Mouse (Mus musculus): ENCODE data around the gene Ptgds.

Ptgds gene

GRCm38 (mm10) chr2:25450853-25451647 lies 18.8 kb downstream of the Ptgds start:
- in situ Hi-C loops (cut with MseI, MboI) = no loop called here

GRCm38 (mm10) chr2:25442682-25443081 lies 27.2 kb downstream of the Ptgds start:
- in situ Hi-C loops (cut with MseI, MboI) = no loop called here

- in situ Hi-C loops (cut with MseI, MboI) = no loop called here
Measured at GRCm38 (mm10) chr2:25441067-25441466, 28.8 kb downstream of the Ptgds start.

GRCm38 (mm10) chr2:25436286-25436820 lies 33.5 kb downstream of the Ptgds start:
- in situ Hi-C loops (cut with MseI, MboI) = no loop called here

GRCm38 (mm10) chr2:25434292-25434691 lies 35.6 kb downstream of the Ptgds start:
- in situ Hi-C loops (cut with MseI, MboI) = no loop called here

GRCm38 (mm10) chr2:25433101-25433500 lies 36.7 kb downstream of the Ptgds start:
- in situ Hi-C loops (cut with MseI, MboI) = no loop called here

- in situ Hi-C loops (cut with MseI, MboI) = no loop called here
Measured at GRCm38 (mm10) chr2:25432326-25433098, 37.3 kb downstream of the Ptgds start.

GRCm38 (mm10) chr2:25431308-25431855 lies 38.5 kb downstream of the Ptgds start:
- in situ Hi-C loops (cut with MseI, MboI) = no loop called here

GRCm38 (mm10) chr2:25430395-25431233 lies 39.2 kb downstream of the Ptgds start:
- in situ Hi-C loops (cut with MseI, MboI) = no loop called here

- in situ Hi-C loops (cut with MseI, MboI) = loop anchor here in 1 of 2 experiments (5.0 kb wide), 1 partner anchor 53 kb away; no protein-coding TSS in a partner anchor
Measured at GRCm38 (mm10) chr2:25429435-25430180, 40.2 kb downstream of the Ptgds start.

- in situ Hi-C loops (cut with MseI, MboI) = loop anchor here in 1 of 2 experiments (5.0 kb wide), 1 partner anchor 54 kb away; no protein-coding TSS in a partner anchor
Measured at GRCm38 (mm10) chr2:25428442-25429236, 41.2 kb downstream of the Ptgds start, which contains the start of gene Abca2. Abca2 (plus strand) TSS chr2:25428703.

GRCm38 (mm10) chr2:25427256-25427655 lies 42.6 kb downstream of the Ptgds start:
- in situ Hi-C loops (cut with MseI, MboI) = loop anchor here in 1 of 2 experiments (5.0 kb wide), 1 partner anchor 55 kb away; no protein-coding TSS in a partner anchor

- in situ Hi-C loops (cut with MseI, MboI) = loop anchor here in 1 of 2 experiments (5.0 kb wide), 1 partner anchor 56 kb away; no protein-coding TSS in a partner anchor
Measured at GRCm38 (mm10) chr2:25426721-25427191, 43.1 kb downstream of the Ptgds start.

- in situ Hi-C loops (cut with MseI, MboI) = loop anchor here in 1 of 2 experiments (5.0 kb wide), 1 partner anchor 57 kb away; no protein-coding TSS in a partner anchor
Measured at GRCm38 (mm10) chr2:25425481-25425880, 44.4 kb downstream of the Ptgds start.

GRCm38 (mm10) chr2:25423626-25424025 lies 46.2 kb downstream of the Ptgds start:
- in situ Hi-C loops (cut with MseI, MboI) = loop anchor here in 1 of 2 experiments (5.0 kb wide), 1 partner anchor 64 kb away; no protein-coding TSS in a partner anchor

GRCm38 (mm10) chr2:25422587-25423410 lies 47.0 kb downstream of the Ptgds start, which contains the start of gene Fut7:
Fut7 (plus strand) TSS chr2:25423267.
- in situ Hi-C loops (cut with MseI, MboI) = loop anchor here in 1 of 2 experiments (5.0 kb wide), 1 partner anchor 65 kb away; no protein-coding TSS in a partner anchor

- in situ Hi-C loops (cut with MseI, MboI) = loop anchor here in 1 of 2 experiments (5.0 kb wide), 1 partner anchor 65 kb away; no protein-coding TSS in a partner anchor
Measured at GRCm38 (mm10) chr2:25421896-25422295, 48.0 kb downstream of the Ptgds start.

GRCm38 (mm10) chr2:25417426-25417825 lies 52.4 kb downstream of the Ptgds start:
- in situ Hi-C loops (cut with MseI, MboI) = no loop called here
